In the genomic region with DNA sequence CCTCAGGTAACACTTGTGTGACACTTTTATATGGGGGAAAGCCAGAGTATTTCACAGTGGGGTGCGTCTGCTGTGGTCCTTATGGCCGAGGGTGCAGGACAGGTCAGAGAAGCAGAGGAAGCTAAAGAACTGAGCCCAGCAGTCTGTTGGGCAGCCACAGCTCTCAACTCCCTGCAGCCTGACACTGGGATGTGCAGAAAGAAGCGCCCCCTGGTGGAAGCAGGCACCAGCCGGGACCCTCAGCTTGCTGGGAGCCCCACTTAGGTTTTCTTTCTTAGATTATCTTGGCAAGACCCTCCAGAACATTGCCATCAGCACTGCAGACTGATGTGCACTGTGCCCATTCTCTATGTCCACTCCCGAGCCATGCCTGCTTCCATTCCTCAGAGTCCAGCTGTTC, we compare ENCODE assay signal across 8 mouse cellular contexts. TPM values are rescaled to one million over a fixed set of nuclear protein-coding genes. Genes with fewer than 3 reads are reported as not detected.
A peak's percentile ranks its signal among the peaks of the same experiment; 100 is the strongest.
DNase-seq lines count a peak whose midpoint lies in the region; ATAC-seq and TF ChIP-seq lines count a peak whose summit lies in the region.

No protein-coding gene starts in this region.

- DNase-seq in adrenal gland, postnatal 10 days, result peak; percentile 56
- DNase-seq in adrenal gland, adult 2 months, result no peak
- DNase-seq in kidney, adult 2 months, result peak; percentile 20
- DNase-seq in kidney, adult 11 months, result no peak
- peak; percentile 53 to 56 for DNase-seq in B cell, adult 2 months
- DNase-seq in limb, embryonic 11.5 days (ENCODE audit: low spot score), result peak; percentile 69
- no peak for DNase-seq in urinary bladder, postnatal 10 days (ENCODE audit: low spot score)

- H3K4me3 ChIP-seq in kidney, adult 2 months (ENCODE audit: insufficient read depth, low read depth, low read length), result no peak overlapping the region
- no peak overlapping the region for H3K4me3 ChIP-seq in limb, embryonic 11.5 days (ENCODE audit: low read depth, low read length)
- H3K4me3 ChIP-seq in small intestine, adult 2 months (ENCODE audit: low read depth, low read length), result no peak overlapping the region

- ATAC-seq in limb, embryonic 11.5 days (ENCODE audit: insufficient number of reproducible peaks, low FRiP score, low TSS enrichment, low read depth), result no peak

- no peaks in the 10 kb centered on the region for H3K4me1 ChIP-seq in kidney, adult 2 months (ENCODE audit: control insufficient read depth, insufficient read depth, low read length)
- peaks cover 17% of the 10 kb centered on the region for H3K4me1 ChIP-seq in limb, embryonic 11.5 days (ENCODE audit: control insufficient read depth, insufficient read depth, low read length)
- no peaks in the 10 kb centered on the region for H3K4me1 ChIP-seq in small intestine, adult 2 months (ENCODE audit: control insufficient read depth, insufficient read depth, insufficient read length, low read length)

- H3K36me3 ChIP-seq in kidney, adult 2 months (ENCODE audit: control insufficient read depth, insufficient read depth, low read length), result no peaks in the 10 kb centered on the region
- peaks cover 2% of the 10 kb centered on the region; the same call in 1 of the 2 replicates for H3K36me3 ChIP-seq in limb, embryonic 11.5 days (ENCODE audit: control insufficient read depth, insufficient read depth, low read length)
- peaks cover 3% of the 10 kb centered on the region for H3K36me3 ChIP-seq in small intestine, adult 2 months (ENCODE audit: control insufficient read depth, insufficient read depth, low read length)

- no peaks in the 10 kb centered on the region for H3K9me3 ChIP-seq in limb, embryonic 11.5 days (ENCODE audit: control insufficient read depth, low read length)

- no peak overlapping the region for H3K9ac ChIP-seq in limb, embryonic 11.5 days (ENCODE audit: low read length)

- TF ChIP-seq CTCF in kidney, adult 2 months (conservative IDR thresholded peaks at IDR 0.05; ENCODE audit: insufficient read depth, insufficient read length, low read depth, low read length), result peak; percentile 40
- TF ChIP-seq CTCF in small intestine, adult 2 months (IDR thresholded peaks at IDR 0.05; ENCODE audit: extremely low read depth, insufficient read length, insufficient replicate concordance, low read depth, low read length), result peak; percentile 50; the same call in 1 of the 2 replicates

- TF ChIP-seq POLR2A in kidney, adult 2 months (IDR thresholded peaks at IDR 0.05; ENCODE audit: low read depth, low read length), result no peak
- TF ChIP-seq POLR2A in small intestine, adult 2 months (IDR thresholded peaks at IDR 0.05; ENCODE audit: low read depth, low read length), result no peak

- H3K27ac ChIP-seq in kidney, adult 2 months (ENCODE audit: insufficient read depth, low read depth, low read length), result no peak overlapping the region
- H3K27ac ChIP-seq in limb, embryonic 11.5 days (replicated peaks; ENCODE audit: low read depth, low read length), result no peak overlapping the region
- no peak overlapping the region for H3K27ac ChIP-seq in small intestine, adult 2 months (ENCODE audit: insufficient read depth, low read depth, low read length)

- H3K4me2 ChIP-seq in limb, embryonic 11.5 days (ENCODE audit: low read depth, severe bottlenecking), result no peak overlapping the region

- H3K27me3 ChIP-seq in kidney, adult 2 months (replicated peaks; ENCODE audit: control insufficient read depth, insufficient read depth, low read length), result no peaks in the 10 kb centered on the region
- no peaks in the 10 kb centered on the region for H3K27me3 ChIP-seq in limb, embryonic 11.5 days (ENCODE audit: control insufficient read depth, insufficient read depth, low read length)
- no peaks in the 10 kb centered on the region for H3K27me3 ChIP-seq in small intestine, adult 2 months (ENCODE audit: control insufficient read depth, insufficient read depth, low read length)

- 56% methylated on average over 5 of the region's 5 CpGs for WGBS in kidney, adult 2 months
- WGBS in limb, embryonic 11.5 days, result 31% methylated on average over 5 of the region's 5 CpGs
- 56% methylated on average over 5 of the region's 5 CpGs for WGBS in small intestine, adult 2 months

RNA-seq across cellular contexts. Expression of gene Prep, which starts 19.6 kb away (rescaled TPM):
- 10 to 100 TPM; 15.3 to 16.8 TPM for total RNA-seq in adrenal gland, postnatal 10 days (2021)
- total RNA-seq in adrenal gland, adult 2 months (2021), result 10 to 100 TPM; 19.2 to 22.4 TPM
- polyA plus RNA-seq in adrenal gland, adult 2 months (2012; rRNA removed), result 13.2 and 14.2 TPM in 2 replicates
- 6.6 and 7.0 TPM in 2 replicates for polyA plus RNA-seq in kidney, adult 2 months (2012; rRNA removed)
- polyA plus RNA-seq in limb, embryonic 11.5 days (2014; fragmentation: Nextera tagmentation; extraction: Ambion mirVana), result 35.8 and 37.8 TPM in 2 replicates
- 2.3 and 5.2 TPM in 2 replicates for polyA plus RNA-seq in small intestine, adult 2 months (2012; rRNA removed)

Comparison
In these comparisons a context has a peak if more than half of its experiments do, and no peak if none do; other contexts are left out.
1. DNase-seq: peak in adrenal gland, postnatal 10 days (single experiment), kidney, adult 2 months (single experiment), B cell, adult 2 months (2 of 2) and limb, embryonic 11.5 days (single experiment); none in adrenal gland, adult 2 months (single experiment), kidney, adult 11 months (single experiment) and urinary bladder, postnatal 10 days (single experiment).